Mouse (Mus musculus): ENCODE data around the gene Bax. TPM values are rescaled to one million over a fixed set of nuclear protein-coding genes. Genes with fewer than 3 reads are reported as not detected.
"Not testable (repeated sequence)": the region's sequence is repeated elsewhere in the genome, so short reads cannot be mapped to it uniquely, and the experiment has no call there.

The Bax gene
- polyA plus RNA-seq, 1 experiment from 2014 or later: 107 TPM

DNA sequence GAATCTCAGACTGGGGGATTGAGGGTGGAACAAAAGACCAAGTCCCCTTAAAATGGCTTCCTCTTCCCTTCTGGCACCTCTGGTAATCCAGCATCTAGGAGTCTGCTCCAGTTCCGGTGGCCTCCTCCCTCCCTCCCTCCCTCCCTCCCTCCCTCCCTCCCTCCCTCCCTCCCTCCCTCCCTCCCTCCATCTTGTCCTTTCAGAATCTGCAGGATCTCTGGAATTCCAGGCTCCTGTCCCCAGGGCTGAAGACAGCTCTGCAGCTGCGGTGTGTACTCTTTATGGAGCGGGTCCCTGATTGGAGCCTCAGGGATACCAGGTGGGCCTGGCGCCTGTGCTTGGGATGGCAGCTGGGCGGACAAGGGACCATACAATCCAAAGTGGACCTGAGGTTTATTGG, 5.4 kb downstream of the Bax start:
- Histone ChIP-seq H3K36me3 (ENCODE audit: control insufficient read depth, insufficient read depth, low read length) (peaks cover 28% of the 10 kb centered on the region), H3K4me3 (ENCODE audit: low read depth, low read length) (no peak overlapping the region), H3K9ac (replicated peaks; ENCODE audit: low read depth, low read length) (no peak overlapping the region), H3K4me2 (ENCODE audit: low read depth, low read length) (no peak overlapping the region), H3K9me3 (ENCODE audit: control insufficient read depth, low read length) (no peaks in the 10 kb centered on the region), H3K27ac (ENCODE audit: low read depth, low read length) (no peak overlapping the region; the same call in 1 of the 2 replicates), H3K27me3 (ENCODE audit: control insufficient read depth, insufficient read depth, low read length) (no peaks in the 10 kb centered on the region), H3K4me1 (ENCODE audit: control insufficient read depth, insufficient read depth, low read length) (peaks cover 36% of the 10 kb centered on the region)
- no peak for ATAC-seq (ENCODE audit: low read depth)
- 39% methylated on average over 5 of the region's 5 CpGs for WGBS

DNA sequence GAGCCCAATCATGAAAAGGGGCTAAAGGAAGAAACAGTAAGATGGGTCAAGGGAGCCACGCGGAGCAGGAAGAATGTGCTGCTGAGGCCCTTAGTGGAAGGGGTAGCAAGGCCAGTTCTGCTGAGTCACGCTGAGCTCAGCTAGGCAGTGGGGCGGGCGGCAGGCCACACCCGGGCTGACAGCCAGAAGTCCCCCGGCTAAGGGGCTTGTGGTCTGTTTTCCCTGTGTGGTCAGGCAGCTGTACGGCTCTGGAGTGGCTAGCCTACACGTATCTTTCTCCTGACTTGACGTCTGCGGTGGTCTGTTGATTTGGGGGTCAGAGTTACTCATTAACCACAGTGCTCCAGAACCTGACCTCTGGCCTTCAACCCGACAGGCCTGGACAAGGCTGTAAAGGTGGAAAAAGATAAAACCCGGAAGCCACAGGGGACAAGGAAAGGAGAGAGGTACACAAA, 5.8 kb downstream of the Bax start:
- Histone ChIP-seq H3K9ac (replicated peaks; ENCODE audit: low read depth, low read length) (no peak overlapping the region), H3K27ac (ENCODE audit: low read depth, low read length) (peak overlapping the region; percentile 70), H3K4me1 (ENCODE audit: control insufficient read depth, insufficient read depth, low read length) (peaks cover 32% of the 10 kb centered on the region), H3K27me3 (ENCODE audit: control insufficient read depth, insufficient read depth, low read length) (no peaks in the 10 kb centered on the region), H3K4me3 (ENCODE audit: low read depth, low read length) (no peak overlapping the region), H3K9me3 (ENCODE audit: control insufficient read depth, low read length) (no peaks in the 10 kb centered on the region), H3K36me3 (ENCODE audit: control insufficient read depth, insufficient read depth, low read length) (peaks cover 28% of the 10 kb centered on the region), H3K4me2 (ENCODE audit: low read depth, low read length) (no peak overlapping the region)
- ATAC-seq (ENCODE audit: low read depth): no peak
- WGBS: 19% methylated on average over 12 of the region's 13 CpGs

DNA sequence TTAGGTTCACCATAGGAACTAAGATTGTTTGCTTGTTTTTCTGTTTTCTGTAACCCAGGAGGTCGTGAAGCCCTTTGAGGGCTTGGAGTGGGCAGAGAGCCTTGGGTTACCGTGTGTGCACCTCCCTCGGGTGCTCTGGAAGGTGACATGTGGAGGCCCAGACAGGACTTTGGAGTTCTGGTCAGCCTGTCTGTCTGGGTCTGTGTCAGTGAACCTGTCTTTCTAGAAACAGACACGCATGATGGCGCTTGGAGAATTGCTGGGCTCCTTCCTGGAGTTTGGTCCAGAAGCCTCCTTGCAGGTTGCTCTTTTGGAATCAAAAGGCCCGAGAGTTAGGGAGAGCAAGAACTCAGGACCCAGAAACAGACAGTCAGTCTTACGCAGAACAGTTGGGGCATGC, 6.3 kb downstream of the Bax start:
- Histone ChIP-seq H3K9ac (replicated peaks; ENCODE audit: low read depth, low read length) (peak overlapping the region; percentile 44), H3K4me1 (ENCODE audit: control insufficient read depth, insufficient read depth, low read length) (peaks cover 27% of the 10 kb centered on the region), H3K4me3 (ENCODE audit: low read depth, low read length) (peak overlapping the region; percentile 78), H3K27me3 (ENCODE audit: control insufficient read depth, insufficient read depth, low read length) (no peaks in the 10 kb centered on the region), H3K27ac (ENCODE audit: low read depth, low read length) (peak overlapping the region; percentile 70), H3K9me3 (ENCODE audit: control insufficient read depth, low read length) (no peaks in the 10 kb centered on the region), H3K4me2 (ENCODE audit: low read depth, low read length) (peak overlapping the region; percentile 54), H3K36me3 (ENCODE audit: control insufficient read depth, insufficient read depth, low read length) (peaks cover 28% of the 10 kb centered on the region)
- ATAC-seq (ENCODE audit: low read depth): no peak
- 77% methylated on average over 7 of the region's 7 CpGs for WGBS

DNA sequence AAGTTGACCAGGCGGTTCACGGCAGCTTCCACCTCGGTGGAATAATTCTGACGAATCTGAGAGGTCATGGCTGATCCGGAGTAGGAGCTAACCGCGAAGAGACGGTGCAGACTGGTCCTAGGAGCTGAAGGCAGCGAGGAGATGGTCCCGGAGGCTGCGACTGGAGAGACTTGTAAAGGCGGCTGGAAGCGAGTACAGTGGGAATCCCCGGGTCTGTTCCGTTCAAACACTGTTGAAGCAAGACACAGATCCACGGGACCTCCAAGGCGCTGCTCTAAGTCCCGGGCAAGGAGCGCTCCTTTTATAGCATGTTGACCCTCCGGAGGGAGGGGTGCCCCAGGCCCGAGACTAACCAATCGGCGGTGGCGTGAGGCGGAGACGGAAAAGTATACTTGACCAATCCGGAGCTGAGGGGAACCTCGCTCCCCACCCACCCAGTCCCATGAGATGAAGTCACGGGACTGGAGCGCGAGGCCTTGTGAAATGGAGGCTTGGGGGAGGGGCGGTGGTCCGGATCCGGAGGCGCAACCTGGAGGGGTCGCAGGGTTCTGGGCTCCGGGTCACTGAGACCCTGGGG, 7.0 kb downstream of the Bax start, which contains the start of gene Ftl1:
TSS of gene Ftl1 (minus strand) at position 321 of the 577 bp plus-strand sequence.
- not testable (repeated sequence) for H3K9me3 ChIP-seq (ENCODE audit: control insufficient read depth, low read length); H3K27me3 ChIP-seq (ENCODE audit: control insufficient read depth, insufficient read depth, low read length)
- Histone ChIP-seq H3K9ac (replicated peaks; ENCODE audit: low read depth, low read length) (peak within 1 kb of the TSS; percentile 81), H3K27ac (ENCODE audit: low read depth, low read length) (peak within 1 kb of the TSS; percentile 94), H3K4me1 (ENCODE audit: control insufficient read depth, insufficient read depth, low read length) (peaks cover 24% of the 10 kb centered on the region), H3K36me3 (ENCODE audit: control insufficient read depth, insufficient read depth, low read length) (peaks cover 28% of the 10 kb centered on the region), H3K4me3 (ENCODE audit: low read depth, low read length) (peak within 1 kb of the TSS; percentile 78), H3K4me2 (ENCODE audit: low read depth, low read length) (peak within 1 kb of the TSS; percentile 94)
- 0% methylated on average over 27 of the region's 37 CpGs for WGBS
- peak; percentile 95 for ATAC-seq (ENCODE audit: low read depth)

DNA sequence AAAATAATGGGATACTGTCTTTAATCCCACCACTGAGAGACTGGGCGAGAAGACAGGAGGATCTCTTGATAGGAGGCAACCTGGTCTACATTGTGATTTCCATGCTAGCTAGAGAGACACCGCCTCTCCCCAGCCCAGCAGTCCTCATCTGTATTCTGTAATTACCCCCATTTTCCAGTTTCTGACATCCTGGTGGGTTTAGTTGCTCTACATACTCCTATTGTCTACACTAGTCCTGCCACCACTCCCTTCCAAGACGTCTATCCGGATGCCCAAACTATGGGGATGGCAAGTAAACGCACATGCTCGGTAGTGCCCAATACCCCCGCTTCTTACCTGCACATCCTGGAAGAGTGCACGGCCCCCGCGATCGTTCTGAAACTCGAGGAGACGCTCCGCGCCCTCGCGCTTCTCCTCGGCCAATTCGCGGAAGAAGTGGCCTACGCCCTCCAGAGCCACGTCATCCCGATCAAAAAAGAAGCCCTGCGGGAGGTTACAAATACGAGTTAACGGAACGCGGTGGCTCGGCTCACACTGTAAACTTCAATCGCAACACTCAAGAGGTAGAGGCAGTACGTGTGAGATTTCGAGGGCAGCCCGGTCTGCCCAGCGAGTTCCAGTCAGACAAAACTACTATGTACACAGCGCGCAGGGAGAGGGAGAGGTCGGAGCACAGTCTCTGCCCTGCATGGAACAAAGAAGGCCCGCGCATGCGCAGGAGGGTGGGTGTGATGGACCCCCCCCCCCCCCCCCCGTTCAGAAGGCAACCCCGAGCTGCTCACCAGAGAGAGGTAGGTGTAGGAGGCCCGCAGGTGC, 7.7 kb downstream of the Bax start:
- H3K27ac ChIP-seq (ENCODE audit: low read depth, low read length): peak overlapping the region; percentile 94
- ATAC-seq (ENCODE audit: low read depth): peak; percentile 76
- peak overlapping the region; percentile 78 for H3K4me3 ChIP-seq (ENCODE audit: low read depth, low read length)
- H3K4me2 ChIP-seq (ENCODE audit: low read depth, low read length): peak overlapping the region; percentile 94
- WGBS: under 1% methylated on average over 43 of the region's 43 CpGs
- H3K9ac ChIP-seq (replicated peaks; ENCODE audit: low read depth, low read length): peak overlapping the region; percentile 81
- H3K36me3 ChIP-seq (ENCODE audit: control insufficient read depth, insufficient read depth, low read length): peaks cover 32% of the 10 kb centered on the region
- H3K4me1 ChIP-seq (ENCODE audit: control insufficient read depth, insufficient read depth, low read length): peaks cover 24% of the 10 kb centered on the region
- H3K9me3 ChIP-seq (ENCODE audit: control insufficient read depth, low read length): no peaks in the 10 kb centered on the region
- no peaks in the 10 kb centered on the region for H3K27me3 ChIP-seq (ENCODE audit: control insufficient read depth, insufficient read depth, low read length)

DNA sequence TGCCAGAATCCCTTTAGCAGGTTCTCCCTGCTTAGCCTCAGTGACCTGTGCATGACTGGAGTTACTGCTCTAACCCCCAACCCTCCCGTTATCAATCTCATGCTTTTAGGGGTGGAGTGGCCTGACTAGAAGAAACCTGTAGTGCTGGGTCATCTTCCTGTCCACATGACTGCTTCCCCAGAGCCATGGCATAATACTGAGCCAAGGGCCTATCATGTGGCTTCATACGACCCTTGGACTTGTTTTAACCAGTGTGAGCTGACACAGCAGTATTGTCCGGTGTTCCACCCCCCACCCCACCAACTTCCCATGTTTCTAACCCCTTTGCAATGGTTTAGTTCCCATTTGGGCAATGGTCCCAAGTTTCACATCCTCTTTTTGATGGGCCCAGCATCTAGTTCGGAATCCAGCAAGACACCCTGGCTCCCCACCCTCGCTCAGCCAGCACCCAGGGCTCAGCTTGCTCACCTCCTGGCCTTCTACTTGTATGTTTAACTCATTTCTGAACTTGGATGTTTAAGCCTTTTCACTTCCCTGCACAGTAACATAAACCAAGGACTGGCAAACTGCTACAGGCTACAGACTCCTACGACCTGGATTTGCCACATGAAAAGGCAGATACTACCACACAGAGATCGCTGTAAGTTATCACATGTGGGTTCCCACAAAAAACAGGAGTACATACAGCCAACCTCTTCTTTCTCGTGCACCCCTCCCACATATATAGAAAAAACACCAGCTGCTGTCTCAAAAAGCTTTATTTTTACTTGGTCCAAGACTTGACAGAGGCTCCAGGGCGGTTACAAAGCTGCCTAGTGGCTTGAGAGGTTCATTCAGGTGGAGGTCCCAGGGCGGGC, 9.3 kb downstream of the Bax start:
- peak overlapping the region; percentile 81 for H3K9ac ChIP-seq (replicated peaks; ENCODE audit: low read depth, low read length)
- H3K4me2 ChIP-seq (ENCODE audit: low read depth, low read length): peak overlapping the region; percentile 94
- 68% methylated on average over 10 of the region's 10 CpGs for WGBS
- H3K4me1 ChIP-seq (ENCODE audit: control insufficient read depth, insufficient read depth, low read length): peaks cover 24% of the 10 kb centered on the region
- H3K27me3 ChIP-seq (ENCODE audit: control insufficient read depth, insufficient read depth, low read length): no peaks in the 10 kb centered on the region
- no peak for ATAC-seq (ENCODE audit: low read depth)
- H3K36me3 ChIP-seq (ENCODE audit: control insufficient read depth, insufficient read depth, low read length): peaks cover 30% of the 10 kb centered on the region
- peak overlapping the region; percentile 78 for H3K4me3 ChIP-seq (ENCODE audit: low read depth, low read length)
- no peak overlapping the region for H3K27ac ChIP-seq (ENCODE audit: low read depth, low read length)
- no peaks in the 10 kb centered on the region for H3K9me3 ChIP-seq (ENCODE audit: control insufficient read depth, low read length)

DNA sequence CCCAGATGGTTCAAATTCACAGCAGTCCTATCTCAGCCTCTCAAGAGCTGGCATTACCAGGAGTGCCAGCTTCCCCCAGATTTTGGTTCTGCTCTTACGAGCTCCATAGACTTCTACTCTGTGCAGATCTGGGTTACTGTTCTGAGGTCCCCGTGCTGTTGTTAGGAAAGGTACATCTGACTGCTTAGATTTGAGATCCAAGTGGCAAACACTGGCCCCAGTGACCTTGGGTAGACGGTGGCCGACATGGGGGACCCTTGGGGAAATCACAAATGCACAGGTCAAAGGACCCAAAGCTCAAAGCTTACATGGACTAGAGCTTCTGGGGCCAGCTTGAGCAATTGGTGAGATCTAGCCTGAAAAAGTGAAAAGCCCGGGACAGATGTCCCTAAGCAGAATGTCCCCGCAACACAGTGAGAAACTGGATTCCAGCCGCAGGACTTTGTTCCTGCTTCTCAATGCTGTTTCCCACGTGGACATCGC, 9.9 kb downstream of the Bax start:
- no peak for ATAC-seq (ENCODE audit: low read depth)
- Histone ChIP-seq H3K4me3 (ENCODE audit: low read depth, low read length) (peak overlapping the region; percentile 78; the same call in 1 of the 2 replicates), H3K4me2 (ENCODE audit: low read depth, low read length) (peak overlapping the region; percentile 94), H3K27ac (ENCODE audit: low read depth, low read length) (no peak overlapping the region), H3K36me3 (ENCODE audit: control insufficient read depth, insufficient read depth, low read length) (peaks cover 26% of the 10 kb centered on the region), H3K9ac (replicated peaks; ENCODE audit: low read depth, low read length) (peak overlapping the region; percentile 81; the same call in 1 of the 2 replicates), H3K4me1 (ENCODE audit: control insufficient read depth, insufficient read depth, low read length) (peaks cover 24% of the 10 kb centered on the region), H3K27me3 (ENCODE audit: control insufficient read depth, insufficient read depth, low read length) (no peaks in the 10 kb centered on the region), H3K9me3 (ENCODE audit: control insufficient read depth, low read length) (no peaks in the 10 kb centered on the region)
- 54% methylated on average over 9 of the region's 9 CpGs for WGBS

DNA sequence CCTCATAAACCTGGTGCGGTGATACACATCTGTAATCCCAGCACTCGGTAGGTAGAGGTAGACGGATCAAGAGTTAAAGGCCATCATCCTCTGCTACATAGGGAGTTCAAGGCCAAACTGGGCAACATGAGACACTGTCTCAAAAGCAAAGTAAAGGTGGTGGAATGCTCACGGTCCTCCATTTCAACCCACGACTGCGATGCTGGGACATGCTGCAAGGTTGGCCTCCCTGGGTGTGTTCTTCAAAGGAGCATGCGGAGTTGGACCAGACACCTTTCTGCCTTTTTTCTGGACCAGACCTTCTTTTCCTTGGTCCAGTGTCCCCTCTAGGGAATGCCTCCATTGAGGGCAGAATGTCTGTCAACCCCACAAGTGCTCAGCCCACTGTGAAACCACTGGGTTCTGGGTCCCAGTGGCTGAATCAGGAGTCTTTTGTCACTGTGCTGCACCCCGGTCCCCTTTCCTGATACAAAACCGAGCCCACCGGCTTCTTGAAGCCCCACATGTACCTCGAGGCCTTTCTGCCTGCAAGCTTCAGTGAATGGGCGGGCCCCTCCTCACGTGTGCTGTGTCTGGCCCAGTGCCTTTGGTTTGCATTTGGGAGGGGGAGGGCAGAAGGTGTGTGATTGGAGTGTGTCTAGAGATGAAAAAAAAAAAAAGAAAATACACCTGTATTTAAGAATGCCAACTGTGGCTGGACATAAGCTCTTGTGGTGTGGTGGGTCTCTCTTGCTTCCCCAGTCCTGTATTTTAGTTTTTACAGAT, 10.6 kb downstream of the Bax start:
- H3K9ac ChIP-seq (replicated peaks; ENCODE audit: low read depth, low read length): no peak overlapping the region
- no peaks in the 10 kb centered on the region for H3K9me3 ChIP-seq (ENCODE audit: control insufficient read depth, low read length)
- no peak overlapping the region for H3K27ac ChIP-seq (ENCODE audit: low read depth, low read length)
- WGBS: 83% methylated on average over 13 of the region's 13 CpGs
- no peak overlapping the region for H3K4me3 ChIP-seq (ENCODE audit: low read depth, low read length)
- H3K36me3 ChIP-seq (ENCODE audit: control insufficient read depth, insufficient read depth, low read length): peaks cover 24% of the 10 kb centered on the region
- H3K4me2 ChIP-seq (ENCODE audit: low read depth, low read length): no peak overlapping the region
- ATAC-seq (ENCODE audit: low read depth): no peak
- peaks cover 24% of the 10 kb centered on the region for H3K4me1 ChIP-seq (ENCODE audit: control insufficient read depth, insufficient read depth, low read length)
- no peaks in the 10 kb centered on the region for H3K27me3 ChIP-seq (ENCODE audit: control insufficient read depth, insufficient read depth, low read length)

Data from neural tube, embryonic 14.5 days (tissue).